Mouse (Mus musculus): ENCODE data around the gene D130040H23Rik.

- TF ChIP-seq JUN (IDR thresholded peaks at IDR 0.05; ENCODE audit: insufficient read depth, low read depth, low read length) (no peak), MAFK (IDR thresholded peaks at IDR 0.05; ENCODE audit: insufficient replicate concordance, low read length) (no peak), CTCF (conservative IDR thresholded peaks at IDR 0.05 in 1 of 2, IDR thresholded peaks at IDR 0.05 in 1 of 2; ENCODE audit: low read depth in 2 of 2, low read length in 2 of 2) (no peak), MYC (IDR thresholded peaks at IDR 0.05; ENCODE audit: low read depth, low read length) (no peak), JUND (conservative IDR thresholded peaks at IDR 0.05; ENCODE audit: low read depth, low read length) (no peak), USF1 (IDR thresholded peaks at IDR 0.05; ENCODE audit: low read depth, low read length) (no peak), MEF2A (IDR thresholded peaks at IDR 0.05; ENCODE audit: borderline replicate concordance, low read depth, low read length) (no peak), USF2 (conservative IDR thresholded peaks at IDR 0.05; ENCODE audit: low read depth, low read length) (no peak), NRF1 (IDR thresholded peaks at IDR 0.05; ENCODE audit: low read depth, low read length) (no peak), EP300 (IDR thresholded peaks at IDR 0.05; ENCODE audit: low read length) (no peak), TCF12 (IDR thresholded peaks at IDR 0.05; ENCODE audit: low read depth, low read length) (no peak), MAZ (IDR thresholded peaks at IDR 0.05; ENCODE audit: low read depth, low read length) (no peak)
Measured at GRCm38 (mm10) chr8:69242541-69242940, 28.3 kb upstream of the D130040H23Rik start.
